Mouse (Mus musculus): Measurements from ENCODE around the gene Ptprd. TPM values are rescaled to one million over a fixed set of nuclear protein-coding genes. Genes with fewer than 3 reads are reported as not detected.

Ptprd gene
- polyA plus RNA-seq, 1 experiment from 2014 or later = 37.2 TPM

GRCm38 (mm10) chr4:77310127-77310788 lies 901.5 kb downstream of the Ptprd start:
- ATAC-seq (ENCODE audit: insufficient number of reproducible peaks, insufficient read depth, low FRiP score, low TSS enrichment, low read depth) = peak; percentile 37; the same call in 1 of the 2 replicates
- 81% methylated on average over 3 of the region's 3 CpGs for WGBS

GRCm38 (mm10) chr4:77283423-77283822 lies 928.3 kb downstream of the Ptprd start:
- H3K9ac ChIP-seq = no peak overlapping the region
- H3K4me1 ChIP-seq = no peaks in the 10 kb centered on the region
- no peak overlapping the region for H3K4me2 ChIP-seq
- H3K27me3 ChIP-seq = no peaks in the 10 kb centered on the region
- ATAC-seq (ENCODE audit: insufficient number of reproducible peaks, insufficient read depth, low FRiP score, low TSS enrichment, low read depth) = no peak
- WGBS = 86% methylated on average over 1 of the region's 1 CpGs
- H3K4me3 ChIP-seq = no peak overlapping the region
- H3K36me3 ChIP-seq = no peaks in the 10 kb centered on the region
- no peaks in the 10 kb centered on the region for H3K9me3 ChIP-seq
- no peak overlapping the region for H3K27ac ChIP-seq

More at GRCm38 (mm10) chr4:77310127-77310788, 901.5 kb downstream of the Ptprd start:
- no peak overlapping the region for H3K4me2 ChIP-seq
- H3K27ac ChIP-seq = no peak overlapping the region
- H3K4me1 ChIP-seq = no peaks in the 10 kb centered on the region
- H3K4me3 ChIP-seq = no peak overlapping the region
- H3K36me3 ChIP-seq = no peaks in the 10 kb centered on the region
- H3K9me3 ChIP-seq = no peaks in the 10 kb centered on the region
- no peaks in the 10 kb centered on the region for H3K27me3 ChIP-seq
- H3K9ac ChIP-seq = no peak overlapping the region

- Histone ChIP-seq H3K27me3 (no peaks in the 10 kb centered on the region), H3K4me1 (no peaks in the 10 kb centered on the region), H3K4me2 (no peak overlapping the region), H3K27ac (no peak overlapping the region), H3K9ac (no peak overlapping the region), H3K4me3 (no peak overlapping the region), H3K36me3 (no peaks in the 10 kb centered on the region), H3K9me3 (no peaks in the 10 kb centered on the region)
- no peak for ATAC-seq (ENCODE audit: insufficient number of reproducible peaks, insufficient read depth, low FRiP score, low TSS enrichment, low read depth)
- WGBS = 47% methylated on average over 4 of the region's 4 CpGs
Observed at GRCm38 (mm10) chr4:77277913-77278312, 933.8 kb downstream of the Ptprd start.

- Histone ChIP-seq H3K4me3 (no peak overlapping the region), H3K27ac (no peak overlapping the region), H3K27me3 (no peaks in the 10 kb centered on the region), H3K36me3 (no peaks in the 10 kb centered on the region), H3K9ac (no peak overlapping the region), H3K4me1 (0 out of 2 replicates have a peak, but pooled peaks cover 3% of the 10 kb centered on the region), H3K4me2 (no peak overlapping the region), H3K9me3 (no peaks in the 10 kb centered on the region)
- no peak for ATAC-seq (ENCODE audit: insufficient number of reproducible peaks, insufficient read depth, low FRiP score, low TSS enrichment, low read depth)
- WGBS = 65% methylated on average over 1 of the region's 1 CpGs
Observed at GRCm38 (mm10) chr4:77259972-77260290, 951.8 kb downstream of the Ptprd start.

- WGBS = 44% methylated on average over 8 of the region's 8 CpGs
- Histone ChIP-seq H3K27ac (no peak overlapping the region), H3K4me2 (no peak overlapping the region), H3K4me1 (0 out of 2 replicates have a peak, but pooled peaks cover 3% of the 10 kb centered on the region), H3K36me3 (no peaks in the 10 kb centered on the region), H3K4me3 (no peak overlapping the region), H3K9me3 (no peaks in the 10 kb centered on the region), H3K27me3 (no peaks in the 10 kb centered on the region), H3K9ac (no peak overlapping the region)
- ATAC-seq (ENCODE audit: insufficient number of reproducible peaks, insufficient read depth, low FRiP score, low TSS enrichment, low read depth) = no peak
Observed at GRCm38 (mm10) chr4:77259250-77259971, 952.4 kb downstream of the Ptprd start.

GRCm38 (mm10) chr4:77251188-77251587 lies 960.6 kb downstream of the Ptprd start:
- no peak for ATAC-seq (ENCODE audit: insufficient number of reproducible peaks, insufficient read depth, low FRiP score, low TSS enrichment, low read depth)
- Histone ChIP-seq H3K27me3 (no peaks in the 10 kb centered on the region), H3K9me3 (no peaks in the 10 kb centered on the region), H3K36me3 (no peaks in the 10 kb centered on the region), H3K4me2 (no peak overlapping the region), H3K9ac (no peak overlapping the region), H3K4me3 (no peak overlapping the region), H3K27ac (no peak overlapping the region), H3K4me1 (no peaks in the 10 kb centered on the region)
- 59% methylated on average over 4 of the region's 4 CpGs for WGBS

- Histone ChIP-seq H3K4me1 (no peaks in the 10 kb centered on the region), H3K4me2 (no peak overlapping the region), H3K9ac (no peak overlapping the region), H3K9me3 (no peaks in the 10 kb centered on the region), H3K27me3 (no peaks in the 10 kb centered on the region), H3K4me3 (no peak overlapping the region), H3K27ac (no peak overlapping the region), H3K36me3 (no peaks in the 10 kb centered on the region)
- ATAC-seq (ENCODE audit: insufficient number of reproducible peaks, insufficient read depth, low FRiP score, low TSS enrichment, low read depth) = no peak
- 33% methylated on average over 1 of the region's 1 CpGs for WGBS
Observed at GRCm38 (mm10) chr4:77249801-77250200, 962.0 kb downstream of the Ptprd start.

GRCm38 (mm10) chr4:77248918-77249317 lies 962.8 kb downstream of the Ptprd start:
- H3K36me3 ChIP-seq = no peaks in the 10 kb centered on the region
- H3K4me2 ChIP-seq = no peak overlapping the region
- H3K9ac ChIP-seq = no peak overlapping the region
- no peaks in the 10 kb centered on the region for H3K4me1 ChIP-seq
- no peak overlapping the region for H3K4me3 ChIP-seq
- no peaks in the 10 kb centered on the region for H3K9me3 ChIP-seq
- H3K27ac ChIP-seq = no peak overlapping the region
- no peaks in the 10 kb centered on the region for H3K27me3 ChIP-seq
- no peak for ATAC-seq (ENCODE audit: insufficient number of reproducible peaks, insufficient read depth, low FRiP score, low TSS enrichment, low read depth)
- WGBS = 76% methylated on average over 1 of the region's 1 CpGs

GRCm38 (mm10) chr4:77241852-77242455 lies 969.8 kb downstream of the Ptprd start:
- H3K27me3 ChIP-seq = no peaks in the 10 kb centered on the region
- H3K4me3 ChIP-seq = no peak overlapping the region
- WGBS = 78% methylated on average over 6 of the region's 6 CpGs
- no peak overlapping the region for H3K27ac ChIP-seq
- H3K36me3 ChIP-seq = no peaks in the 10 kb centered on the region
- H3K4me2 ChIP-seq = no peak overlapping the region
- H3K9me3 ChIP-seq = no peaks in the 10 kb centered on the region
- no peaks in the 10 kb centered on the region for H3K4me1 ChIP-seq
- H3K9ac ChIP-seq = no peak overlapping the region
- no peak for ATAC-seq (ENCODE audit: insufficient number of reproducible peaks, insufficient read depth, low FRiP score, low TSS enrichment, low read depth)

GRCm38 (mm10) chr4:77238144-77238543 lies 973.6 kb downstream of the Ptprd start:
- Histone ChIP-seq H3K4me1 (no peaks in the 10 kb centered on the region), H3K4me2 (no peak overlapping the region), H3K36me3 (no peaks in the 10 kb centered on the region), H3K27me3 (no peaks in the 10 kb centered on the region), H3K9ac (no peak overlapping the region), H3K27ac (no peak overlapping the region), H3K9me3 (no peaks in the 10 kb centered on the region), H3K4me3 (no peak overlapping the region)
- WGBS = 73% methylated on average over 1 of the region's 1 CpGs
- ATAC-seq (ENCODE audit: insufficient number of reproducible peaks, insufficient read depth, low FRiP score, low TSS enrichment, low read depth) = no peak

GRCm38 (mm10) chr4:77233243-77233642 lies 978.5 kb downstream of the Ptprd start:
- H3K9me3 ChIP-seq = no peaks in the 10 kb centered on the region
- H3K4me3 ChIP-seq = no peak overlapping the region
- no peak overlapping the region for H3K9ac ChIP-seq
- H3K4me2 ChIP-seq = no peak overlapping the region
- H3K4me1 ChIP-seq = no peaks in the 10 kb centered on the region
- H3K27me3 ChIP-seq = no peaks in the 10 kb centered on the region
- H3K27ac ChIP-seq = no peak overlapping the region
- H3K36me3 ChIP-seq = no peaks in the 10 kb centered on the region
- 86% methylated on average over 2 of the region's 2 CpGs for WGBS
- no peak for ATAC-seq (ENCODE audit: insufficient number of reproducible peaks, insufficient read depth, low FRiP score, low TSS enrichment, low read depth)

- H3K27me3 ChIP-seq = no peaks in the 10 kb centered on the region
- H3K27ac ChIP-seq = no peak overlapping the region
- H3K9me3 ChIP-seq = no peaks in the 10 kb centered on the region
- WGBS = 84% methylated on average over 8 of the region's 8 CpGs
- no peak for ATAC-seq (ENCODE audit: insufficient number of reproducible peaks, insufficient read depth, low FRiP score, low TSS enrichment, low read depth)
- H3K4me2 ChIP-seq = no peak overlapping the region
- no peak overlapping the region for H3K9ac ChIP-seq
- no peak overlapping the region for H3K4me3 ChIP-seq
- no peaks in the 10 kb centered on the region for H3K36me3 ChIP-seq
- H3K4me1 ChIP-seq = no peaks in the 10 kb centered on the region
Observed at GRCm38 (mm10) chr4:77168866-77169265, 1042.9 kb downstream of the Ptprd start.

All from embryonic facial prominence, embryonic 13.5 days (tissue).